Mouse (Mus musculus) splenic B cell, adult 2 months (primary cell): ENCODE data around the gene Dab1.

Experiments
- DNase-seq: peaks from one replicate; pipeline ENCODE4 v3.0.0-alpha.2; 2011; ENCODE audit warnings: low read depth, low spot score
- H3K27me3 ChIP-seq: 2 replicates; pipeline ENCODE4 v1.6.1; 2012; ENCODE audit warnings: mild to moderate bottlenecking, low read length, moderate library complexity, mixed read lengths; ENCODE audit not compliant: control insufficient read depth, poor library complexity, insufficient read depth, severe bottlenecking
- H3K36me3 ChIP-seq: 2 replicates; pipeline ENCODE4 v1.6.1; 2012; ENCODE audit warnings: mild to moderate bottlenecking, low read length, moderate library complexity, mixed read lengths; ENCODE audit not compliant: control insufficient read depth, poor library complexity, insufficient read depth, severe bottlenecking

Dab1 gene

DNA sequence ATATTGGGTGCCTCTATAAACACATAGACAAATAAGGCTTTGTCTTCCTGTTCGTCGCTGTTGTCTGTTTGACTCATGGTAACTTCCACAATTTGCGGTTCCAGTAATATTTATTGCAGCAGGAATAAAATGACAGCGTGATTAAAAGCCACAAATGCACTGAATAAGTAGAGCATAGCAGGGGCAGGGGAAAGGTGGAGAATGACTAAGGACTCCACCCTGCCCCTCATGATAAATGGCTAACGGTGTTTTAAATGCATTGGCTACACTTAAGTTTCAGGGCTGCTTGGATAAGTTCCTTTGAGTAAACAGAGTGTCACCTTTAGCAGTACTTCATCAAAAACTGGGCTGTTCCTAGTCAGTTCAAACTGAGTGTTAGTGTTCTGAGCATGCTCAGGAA is 1000.3 kb downstream of the Dab1 start:
- Histone ChIP-seq H3K36me3 (no peaks in the 10 kb centered on the region), H3K27me3 (no peaks in the 10 kb centered on the region)
- no peak for DNase-seq

GRCm38 (mm10) chr4:104625316-104625715 is 1006.2 kb downstream of the Dab1 start:
- no peaks in the 10 kb centered on the region for H3K27me3 ChIP-seq
- no peaks in the 10 kb centered on the region for H3K36me3 ChIP-seq
- no peak for DNase-seq

- no peak for DNase-seq
- Histone ChIP-seq H3K27me3 (no peaks in the 10 kb centered on the region), H3K36me3 (no peaks in the 10 kb centered on the region)
Measured at GRCm38 (mm10) chr4:104628708-104629107, 1009.5 kb downstream of the Dab1 start.

DNA sequence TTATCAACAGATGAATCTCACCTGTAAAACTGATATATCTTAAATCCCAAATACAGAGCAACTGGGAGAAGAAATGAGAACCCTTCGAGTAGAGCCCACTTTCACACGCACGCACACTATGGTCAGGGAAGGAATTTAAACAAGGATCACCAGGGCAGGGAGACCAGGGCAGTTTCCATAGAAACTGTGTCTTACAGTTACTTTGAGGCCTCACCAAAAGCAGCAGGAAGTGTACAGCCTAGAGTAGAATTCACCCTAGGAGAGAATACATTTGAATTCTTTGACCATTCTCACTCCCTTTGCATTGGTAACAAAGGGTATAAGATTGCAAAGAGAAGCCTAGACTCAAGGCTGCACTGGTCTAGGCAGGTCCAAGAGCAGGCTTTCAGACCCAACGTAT is 1017.9 kb downstream of the Dab1 start:
- Histone ChIP-seq H3K27me3 (no peaks in the 10 kb centered on the region), H3K36me3 (no peaks in the 10 kb centered on the region)
- DNase-seq: no peak

GRCm38 (mm10) chr4:104640617-104641016 is 1021.5 kb downstream of the Dab1 start:
- DNase-seq: no peak
- H3K27me3 ChIP-seq: no peaks in the 10 kb centered on the region
- no peaks in the 10 kb centered on the region for H3K36me3 ChIP-seq

DNA sequence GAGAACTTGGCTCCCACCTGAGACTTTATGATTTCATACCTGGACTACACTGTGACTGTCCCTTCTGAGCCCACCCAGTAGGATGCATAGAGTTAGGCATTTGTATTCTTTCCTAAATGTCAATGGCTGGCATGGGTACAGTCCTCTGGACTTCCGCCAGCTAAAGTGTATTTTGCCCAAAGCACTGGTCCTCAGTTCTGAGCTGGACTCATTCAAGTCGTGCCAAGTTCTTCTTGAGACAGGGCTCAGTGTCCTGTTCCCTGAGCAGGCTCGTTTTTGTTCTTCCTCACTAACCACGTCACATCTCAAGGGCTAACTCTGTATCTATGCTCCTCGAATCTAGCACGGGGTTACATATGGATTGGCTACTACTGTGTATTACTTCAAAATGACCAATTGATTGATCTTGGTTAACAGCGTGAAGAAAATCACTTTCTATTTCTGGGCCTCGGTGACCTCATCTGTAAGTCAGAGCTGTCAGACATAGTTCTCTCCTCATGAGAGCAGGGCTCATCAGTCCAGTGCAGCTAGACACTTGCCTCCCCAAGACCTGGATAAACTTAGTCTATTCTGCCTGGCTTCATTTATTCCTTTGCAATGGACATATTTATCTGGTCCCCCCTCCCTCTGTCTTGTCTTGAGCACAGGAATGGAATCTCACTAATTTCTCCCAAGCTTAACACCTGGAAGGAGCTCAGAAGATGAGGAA is 1023.8 kb downstream of the Dab1 start:
- Histone ChIP-seq H3K36me3 (no peaks in the 10 kb centered on the region), H3K27me3 (no peaks in the 10 kb centered on the region)
- no peak for DNase-seq

DNA sequence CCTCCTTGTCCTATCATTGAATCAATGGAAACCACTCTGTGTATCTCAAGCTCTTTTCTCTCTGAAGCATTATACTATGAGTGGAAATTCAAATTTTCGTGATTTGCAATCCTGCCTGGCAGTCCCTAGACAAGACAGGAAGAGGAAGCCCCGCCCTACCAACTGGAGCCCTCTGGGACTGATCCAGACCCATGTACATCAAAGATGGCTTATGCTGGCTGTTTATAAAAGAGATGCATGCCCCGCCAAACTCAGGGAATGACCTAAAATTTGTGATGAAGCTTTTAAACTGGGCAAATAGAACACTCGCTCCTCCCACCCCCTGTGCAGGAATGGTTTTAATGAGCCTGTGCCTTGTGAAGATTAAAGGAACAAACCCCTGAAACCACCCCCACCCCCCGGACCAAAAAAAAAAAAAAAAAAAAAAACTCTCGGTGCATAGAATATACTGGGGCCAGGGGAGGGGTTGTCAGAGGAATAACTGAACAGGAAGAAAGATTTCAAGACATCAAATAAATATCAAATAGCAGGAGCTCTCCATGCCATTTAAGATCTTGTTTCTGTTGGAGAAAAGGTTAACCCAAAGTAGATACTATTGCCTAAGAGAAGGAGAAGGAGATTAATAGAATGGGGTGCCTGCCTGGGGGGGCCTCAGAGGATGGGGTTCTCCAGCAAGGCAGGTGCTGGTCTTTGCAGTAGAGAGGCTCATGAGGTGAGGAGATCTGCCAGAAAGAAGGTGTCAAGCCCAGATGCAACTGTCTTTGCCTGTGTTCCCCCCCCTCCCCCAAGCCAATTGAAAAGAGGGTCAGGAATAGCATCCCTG is 1024.6 kb downstream of the Dab1 start:
- Histone ChIP-seq H3K36me3 (no peaks in the 10 kb centered on the region), H3K27me3 (no peaks in the 10 kb centered on the region)
- no peak for DNase-seq

GRCm38 (mm10) chr4:104644357-104644630 is 1025.1 kb downstream of the Dab1 start:
- Histone ChIP-seq H3K27me3 (no peaks in the 10 kb centered on the region), H3K36me3 (no peaks in the 10 kb centered on the region)
- no peak for DNase-seq

- no peak for DNase-seq
- Histone ChIP-seq H3K36me3 (no peaks in the 10 kb centered on the region), H3K27me3 (no peaks in the 10 kb centered on the region)
Measured at GRCm38 (mm10) chr4:104644862-104645261, 1025.7 kb downstream of the Dab1 start.

DNA sequence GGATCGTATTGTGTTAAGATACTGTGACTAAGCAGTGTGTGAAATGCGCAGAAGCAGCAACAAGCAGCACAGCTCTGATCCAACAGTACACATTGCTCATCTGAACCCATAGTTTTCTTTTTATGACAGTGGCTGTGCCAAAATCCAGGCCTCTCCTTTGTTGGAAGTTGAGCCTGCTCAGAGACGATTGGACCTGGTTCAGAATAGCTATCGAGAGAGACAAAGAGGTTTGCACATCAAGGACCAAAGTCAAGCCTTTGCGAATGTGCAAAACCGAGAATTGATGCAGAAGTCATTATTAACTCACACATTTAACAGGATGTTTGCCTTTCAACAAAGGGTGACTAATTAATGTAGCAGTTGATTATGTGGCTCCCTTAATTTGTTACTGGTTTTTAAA is 1032.6 kb downstream of the Dab1 start:
- Histone ChIP-seq H3K27me3 (no peaks in the 10 kb centered on the region), H3K36me3 (no peaks in the 10 kb centered on the region)
- no peak for DNase-seq

DNA sequence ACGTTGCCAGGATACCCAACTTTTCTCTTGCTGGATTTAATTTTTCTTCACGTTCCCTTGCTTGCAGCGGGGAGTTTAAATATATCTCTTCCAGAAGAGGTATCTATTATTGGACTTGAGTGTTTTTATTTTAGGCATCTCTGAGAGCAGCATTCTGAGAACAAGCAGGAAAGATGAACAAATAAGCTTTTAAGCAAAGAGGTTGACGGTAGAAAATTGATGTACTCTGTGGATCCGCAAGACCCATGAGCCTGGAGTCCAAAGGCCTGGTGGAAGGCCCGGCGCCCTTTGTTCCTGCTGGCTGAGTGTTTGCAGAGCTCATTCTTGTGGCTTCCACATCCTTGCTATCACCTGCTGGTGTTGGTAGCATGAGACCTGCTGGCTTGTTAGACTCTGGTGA is 1037.6 kb downstream of the Dab1 start:
- no peak for DNase-seq
- H3K27me3 ChIP-seq: no peaks in the 10 kb centered on the region

DNA sequence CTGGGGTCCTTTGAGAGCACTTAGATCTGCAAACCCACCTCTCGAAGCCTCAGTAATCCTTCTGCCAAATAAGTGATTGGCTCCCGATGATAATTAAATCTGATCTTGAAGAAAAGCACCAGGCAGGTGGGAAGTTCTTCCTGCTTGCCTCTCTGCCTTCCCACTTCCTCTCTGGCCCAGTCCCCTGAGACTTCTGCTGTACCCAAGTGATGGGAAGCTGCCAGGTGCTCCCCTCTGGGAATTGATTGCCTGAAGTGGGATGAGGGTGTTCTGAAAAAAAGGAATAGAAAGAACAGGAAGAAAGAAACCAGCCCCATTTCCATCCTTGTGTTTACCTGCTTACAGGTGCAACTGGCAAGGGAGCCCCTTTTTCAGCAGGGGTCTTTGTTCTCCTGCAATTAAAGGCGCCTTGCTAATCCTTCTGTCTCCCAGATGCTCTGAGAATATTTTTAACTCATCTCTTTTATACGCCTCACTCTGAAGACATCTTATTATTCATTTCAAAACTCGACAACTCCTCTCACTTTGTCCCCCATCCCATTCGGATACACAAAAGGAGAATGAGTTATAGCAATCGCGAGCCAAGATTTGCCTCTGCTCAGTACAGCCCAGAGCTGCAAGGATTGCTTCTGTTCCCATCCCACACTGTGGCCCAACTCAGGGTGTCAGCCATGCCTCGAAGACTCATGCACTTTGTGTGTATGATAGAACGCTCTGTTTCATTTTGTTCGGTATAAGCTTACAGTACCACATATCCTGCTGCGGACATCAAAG is 1043.9 kb downstream of the Dab1 start:
- Histone ChIP-seq H3K36me3 (no peaks in the 10 kb centered on the region), H3K27me3 (no peaks in the 10 kb centered on the region)
- no peak for DNase-seq

More for the DNA sequence above, 1037.6 kb downstream of the Dab1 start:
- H3K36me3 ChIP-seq: no peaks in the 10 kb centered on the region

GRCm38 (mm10) chr4:104665553-104665952 is 1046.4 kb downstream of the Dab1 start:
- DNase-seq: no peak
- no peaks in the 10 kb centered on the region for H3K36me3 ChIP-seq
- H3K27me3 ChIP-seq: no peaks in the 10 kb centered on the region

DNA sequence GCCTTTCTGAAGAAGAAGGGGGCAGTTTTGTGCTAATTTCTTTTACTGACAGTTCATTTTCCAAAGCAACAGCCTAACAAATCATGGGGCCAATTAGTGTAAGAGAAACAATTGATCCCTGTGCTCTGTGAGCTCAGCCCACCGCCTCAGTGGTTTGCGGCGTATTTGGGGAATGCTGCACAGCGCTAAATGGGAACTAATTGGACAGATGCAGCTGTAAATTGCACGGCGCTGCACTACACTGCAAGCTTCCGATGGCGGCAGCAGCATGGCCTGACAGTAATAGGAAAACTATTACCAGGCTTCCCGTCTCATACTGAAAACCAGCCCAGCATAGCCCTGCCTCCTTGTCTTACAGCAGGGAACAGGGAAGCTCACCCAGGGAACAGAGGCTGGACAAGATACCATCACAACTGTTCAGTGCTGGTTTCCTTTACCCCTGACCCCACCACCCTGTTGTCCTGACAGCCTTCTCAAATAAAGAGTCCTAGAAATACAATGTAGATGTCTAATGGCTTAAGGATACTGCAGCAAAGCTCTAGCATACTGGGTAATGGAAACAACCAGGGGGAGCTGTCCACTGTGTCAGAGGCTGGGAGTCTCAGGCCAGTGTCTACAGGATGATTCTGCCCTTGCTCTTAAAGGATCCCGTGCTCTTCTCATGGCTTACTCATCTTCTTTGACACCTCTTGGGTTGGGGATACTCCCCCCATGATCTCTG is 1047.8 kb downstream of the Dab1 start:
- H3K36me3 ChIP-seq: no peaks in the 10 kb centered on the region
- no peaks in the 10 kb centered on the region for H3K27me3 ChIP-seq
- DNase-seq: no peak
